Mouse (Mus musculus): ENCODE measurements around the gene Lrrc46. TPM values are rescaled to one million over a fixed set of nuclear protein-coding genes. Genes with fewer than 3 reads are reported as not detected.

Gene Lrrc46
- polyA plus RNA-seq, 1 experiment from 2014 or later, result 1.8 TPM

- peak; percentile 48; the same call in 1 of the 2 replicates for ATAC-seq (ENCODE audit: low read depth)
- Histone ChIP-seq H3K9ac (peak overlapping the region; percentile 60), H3K27ac (replicated peaks) (no peak overlapping the region), H3K27me3 (peaks cover 34% of the 10 kb centered on the region), H3K4me1 (replicated peaks) (peaks cover 15% of the 10 kb centered on the region), H3K4me2 (peak overlapping the region; percentile 53), H3K36me3 (no peaks in the 10 kb centered on the region), H3K9me3 (no peaks in the 10 kb centered on the region), H3K4me3 (peak overlapping the region; percentile 25)
- 8% methylated on average over 17 of the region's 17 CpGs for whole genome bisulfite sequencing
Measured at GRCm38 (mm10) chr11:96996773-96997379, 44.3 kb downstream of the Lrrc46 start.

GRCm38 (mm10) chr11:96995836-96996772 lies 45.1 kb downstream of the Lrrc46 start:
- Histone ChIP-seq H3K4me1 (replicated peaks) (peaks cover 15% of the 10 kb centered on the region), H3K36me3 (no peaks in the 10 kb centered on the region), H3K27me3 (peaks cover 33% of the 10 kb centered on the region), H3K4me2 (no peak overlapping the region), H3K4me3 (no peak overlapping the region), H3K27ac (replicated peaks) (no peak overlapping the region), H3K9ac (no peak overlapping the region), H3K9me3 (no peaks in the 10 kb centered on the region)
- 83% methylated on average over 15 of the region's 15 CpGs for WGBS
- ATAC-seq (ENCODE audit: low read depth), result no peak

GRCm38 (mm10) chr11:96995031-96995430 lies 46.2 kb downstream of the Lrrc46 start:
- H3K27me3 ChIP-seq, result peaks cover 25% of the 10 kb centered on the region
- H3K27ac ChIP-seq (replicated peaks), result no peak overlapping the region
- WGBS, result 20% methylated on average over 5 of the region's 5 CpGs
- no peaks in the 10 kb centered on the region for H3K9me3 ChIP-seq
- no peaks in the 10 kb centered on the region for H3K36me3 ChIP-seq
- no peak overlapping the region for H3K9ac ChIP-seq
- no peak for ATAC-seq (ENCODE audit: low read depth)
- peaks cover 15% of the 10 kb centered on the region for H3K4me1 ChIP-seq (replicated peaks)
- no peak overlapping the region for H3K4me3 ChIP-seq
- H3K4me2 ChIP-seq, result no peak overlapping the region

GRCm38 (mm10) chr11:96992722-96993311 lies 48.4 kb downstream of the Lrrc46 start:
- H3K36me3 ChIP-seq, result no peaks in the 10 kb centered on the region
- H3K4me1 ChIP-seq (replicated peaks), result peaks cover 22% of the 10 kb centered on the region
- H3K9me3 ChIP-seq, result no peaks in the 10 kb centered on the region
- H3K4me2 ChIP-seq, result no peak overlapping the region
- H3K9ac ChIP-seq, result peak overlapping the region; percentile 39; the same call in 1 of the 2 replicates
- WGBS, result 32% methylated on average over 8 of the region's 8 CpGs
- H3K27me3 ChIP-seq, result peaks cover 26% of the 10 kb centered on the region
- H3K27ac ChIP-seq (replicated peaks), result no peak overlapping the region; the same call in 1 of the 2 replicates
- H3K4me3 ChIP-seq, result no peak overlapping the region
- ATAC-seq (ENCODE audit: low read depth), result no peak

GRCm38 (mm10) chr11:96991501-96991900 lies 49.7 kb downstream of the Lrrc46 start:
- Histone ChIP-seq H3K4me2 (no peak overlapping the region), H3K4me3 (no peak overlapping the region), H3K27me3 (peaks cover 30% of the 10 kb centered on the region), H3K27ac (replicated peaks) (no peak overlapping the region), H3K36me3 (no peaks in the 10 kb centered on the region), H3K9ac (no peak overlapping the region), H3K4me1 (replicated peaks) (peaks cover 19% of the 10 kb centered on the region), H3K9me3 (no peaks in the 10 kb centered on the region)
- WGBS, result 80% methylated on average over 5 of the region's 5 CpGs
- ATAC-seq (ENCODE audit: low read depth), result no peak

- Histone ChIP-seq H3K4me3 (peak overlapping the region; percentile 37), H3K27ac (replicated peaks) (peak overlapping the region; percentile 49; the same call in 1 of the 2 replicates), H3K4me1 (replicated peaks) (peaks cover 24% of the 10 kb centered on the region), H3K4me2 (peak overlapping the region; percentile 62), H3K9me3 (no peaks in the 10 kb centered on the region), H3K9ac (peak overlapping the region; percentile 65), H3K27me3 (peaks cover 40% of the 10 kb centered on the region), H3K36me3 (no peaks in the 10 kb centered on the region)
- 6% methylated on average over 31 of the region's 31 CpGs for WGBS
- peak; percentile 69 for ATAC-seq (ENCODE audit: low read depth)
Measured at GRCm38 (mm10) chr11:96987873-96988655, 53.1 kb downstream of the Lrrc46 start.

GRCm38 (mm10) chr11:96986463-96986862 lies 54.7 kb downstream of the Lrrc46 start:
- H3K9me3 ChIP-seq, result no peaks in the 10 kb centered on the region
- 9% methylated on average over 3 of the region's 3 CpGs for WGBS
- peaks cover 40% of the 10 kb centered on the region for H3K27me3 ChIP-seq
- H3K27ac ChIP-seq (replicated peaks), result no peak overlapping the region
- H3K4me2 ChIP-seq, result no peak overlapping the region
- no peak for ATAC-seq (ENCODE audit: low read depth)
- peaks cover 26% of the 10 kb centered on the region for H3K4me1 ChIP-seq (replicated peaks)
- H3K9ac ChIP-seq, result 0 out of 2 replicates have a peak overlapping the region, but pooled peaks have one; percentile 8
- H3K36me3 ChIP-seq, result no peaks in the 10 kb centered on the region
- H3K4me3 ChIP-seq, result no peak overlapping the region

- Histone ChIP-seq H3K4me1 (replicated peaks) (peaks cover 26% of the 10 kb centered on the region), H3K9me3 (no peaks in the 10 kb centered on the region), H3K36me3 (no peaks in the 10 kb centered on the region), H3K4me3 (no peak overlapping the region), H3K9ac (no peak overlapping the region), H3K27me3 (peaks cover 40% of the 10 kb centered on the region), H3K27ac (replicated peaks) (no peak overlapping the region), H3K4me2 (no peak overlapping the region)
- no peak for ATAC-seq (ENCODE audit: low read depth)
- WGBS, result 14% methylated on average over 4 of the region's 4 CpGs
Measured at GRCm38 (mm10) chr11:96984903-96985302, 56.3 kb downstream of the Lrrc46 start.

Small RNA genes lying within 50 kb of the gene (microRNA-seq; reads per million reads assigned to microRNA genes)
- 1.0 reads per million for gene Mir8103

Other genes with a start within 250 kb of the Lrrc46 start
- 66.2 and 66.5 TPM in 2 replicates for gene Nfe2l1, start 211.4 kb downstream of the Lrrc46 start, polyA plus RNA-seq (2015; fragmentation: Nextera tagmentation; extraction: Ambion mirVana)
- gene Copz2, start 191.5 kb downstream of the Lrrc46 start, polyA plus RNA-seq (2015; fragmentation: Nextera tagmentation; extraction: Ambion mirVana), result 36.6 and 43.2 TPM in 2 replicates
- gene Cdk5rap3, start 124.9 kb downstream of the Lrrc46 start, polyA plus RNA-seq (2015; fragmentation: Nextera tagmentation; extraction: Ambion mirVana), result 79.2 and 92.0 TPM in 2 replicates
- 0.21 TPM in 1 of 2 replicates, not detected in the other for gene Prr15l, start 113.3 kb downstream of the Lrrc46 start, polyA plus RNA-seq (2015; fragmentation: Nextera tagmentation; extraction: Ambion mirVana)
- gene Pnpo, start 97.4 kb downstream of the Lrrc46 start, polyA plus RNA-seq (2015; fragmentation: Nextera tagmentation; extraction: Ambion mirVana), result 18.5 and 22.3 TPM in 2 replicates
- 15.9 and 16.7 TPM in 2 replicates for gene Sp2, start 58.4 kb downstream of the Lrrc46 start, polyA plus RNA-seq (2015; fragmentation: Nextera tagmentation; extraction: Ambion mirVana)
- gene Sp6, start 28.0 kb downstream of the Lrrc46 start, polyA plus RNA-seq (2015; fragmentation: Nextera tagmentation; extraction: Ambion mirVana), result 0.17 and 0.29 TPM in 2 replicates
- gene Scrn2, start 11.5 kb downstream of the Lrrc46 start, polyA plus RNA-seq (2015; fragmentation: Nextera tagmentation; extraction: Ambion mirVana), result 13.7 and 15.0 TPM in 2 replicates
- 58.9 and 59.0 TPM in 2 replicates for gene Mrpl10, start 153 bp upstream of the Lrrc46 start, polyA plus RNA-seq (2015; fragmentation: Nextera tagmentation; extraction: Ambion mirVana)
- gene Osbpl7, start 9.2 kb upstream of the Lrrc46 start, polyA plus RNA-seq (2015; fragmentation: Nextera tagmentation; extraction: Ambion mirVana), result 9.2 and 11.0 TPM in 2 replicates
- gene Tbx21, start 73.9 kb upstream of the Lrrc46 start, polyA plus RNA-seq (2015; fragmentation: Nextera tagmentation; extraction: Ambion mirVana), result 0.07 and 0.15 TPM in 2 replicates
- 9.1 and 9.5 TPM in 2 replicates for gene Tbkbp1, start 110.1 kb upstream of the Lrrc46 start, polyA plus RNA-seq (2015; fragmentation: Nextera tagmentation; extraction: Ambion mirVana)
- gene Kpnb1, start 146.5 kb upstream of the Lrrc46 start, polyA plus RNA-seq (2015; fragmentation: Nextera tagmentation; extraction: Ambion mirVana), result 31.0 and 34.8 TPM in 2 replicates
- gene Npepps, start 239.2 kb upstream of the Lrrc46 start, polyA plus RNA-seq (2015; fragmentation: Nextera tagmentation; extraction: Ambion mirVana), result 130 TPM in 2 replicates